Mouse (Mus musculus): ENCODE results near the gene Olfr961. TPM values are rescaled to one million over a fixed set of nuclear protein-coding genes. Genes with fewer than 3 reads are reported as not detected.

Gene Olfr961
- total RNA-seq, 1 experiment, result not detected

GRCm38 (mm10) chr9:39679280-39679679 lies 34.4 kb downstream of the Olfr961 start:
- H3K4me1 ChIP-seq (ENCODE audit: control insufficient read depth in 2 of 2, insufficient read depth in 2 of 2, low read length in 2 of 2, poor library complexity in 1 of 2), result no peaks in the 10 kb centered on the region
- in situ Hi-C loops (cut with MboI; ENCODE audit: low sequenced_read_pairs in 2 of 2, unreplicated experiment in 2 of 2), result no loop called here

More at GRCm38 (mm10) chr9:39679280-39679679, 34.4 kb downstream of the Olfr961 start:
- Histone ChIP-seq H3K9me3 (ENCODE audit: control insufficient read depth, insufficient read depth, low read depth, low read length) (no peaks in the 10 kb centered on the region), H3K4me3 (ENCODE audit: insufficient read depth in 1 of 2, low read depth in 1 of 2, low read length in 2 of 2, poor library complexity in 1 of 2, severe bottlenecking in 1 of 2) (no peak overlapping the region), H3K9ac (ENCODE audit: insufficient read depth, low read depth, low read length, poor library complexity, severe bottlenecking) (no peak overlapping the region), H3K27ac (ENCODE audit: insufficient read depth, low read depth, low read length, poor library complexity, severe bottlenecking) (no peak overlapping the region), H3K36me3 (ENCODE audit: control insufficient read depth, insufficient read depth, low read length, poor library complexity, severe bottlenecking) (no peaks in the 10 kb centered on the region)
- DNase-seq (ENCODE audit: low read depth, low spot score), result no peak
- TF ChIP-seq ZNF384 (IDR thresholded peaks at IDR 0.05; ENCODE audit: low read depth, low read length), result no peak
- no peak for TF ChIP-seq ZC3H11A (IDR thresholded peaks at IDR 0.05; ENCODE audit: borderline replicate concordance, low read depth, low read length)
- TF ChIP-seq HCFC1 (IDR thresholded peaks at IDR 0.05; ENCODE audit: borderline replicate concordance, insufficient read depth, low read length), result no peak
- TF ChIP-seq MAFK (IDR thresholded peaks at IDR 0.05; ENCODE audit: insufficient read depth, low read depth, low read length), result no peak
- no peak for TF ChIP-seq CHD2 (IDR thresholded peaks at IDR 0.05; ENCODE audit: low read depth, low read length)

Other genes with a start within 250 kb of the Olfr961 start
- gene Olfr952, start 217.9 kb upstream of the Olfr961 start, total RNA-seq (2012; rRNA removed), result not detected in 2 replicates
- gene Olfr954, start 188.4 kb upstream of the Olfr961 start, total RNA-seq (2012; rRNA removed), result not detected in 2 replicates
- not detected in 2 replicates for gene Olfr955, start 173.1 kb upstream of the Olfr961 start, total RNA-seq (2012; rRNA removed)
- not detected in 2 replicates for gene Olfr44, start 151.1 kb upstream of the Olfr961 start, total RNA-seq (2012; rRNA removed)
- not detected in 2 replicates for gene Olfr957, start 129.3 kb upstream of the Olfr961 start, total RNA-seq (2012; rRNA removed)
- not detected in 2 replicates for gene Olfr958, start 91.0 kb upstream of the Olfr961 start, total RNA-seq (2012; rRNA removed)
- gene Olfr959, start 69.5 kb upstream of the Olfr961 start, total RNA-seq (2012; rRNA removed), result not detected in 2 replicates
- 0.74 and 2.0 TPM in 2 replicates for gene AW551984, start 40.7 kb upstream of the Olfr961 start, total RNA-seq (2012; rRNA removed)
- not detected in 2 replicates for gene Olfr148, start 34.4 kb upstream of the Olfr961 start, total RNA-seq (2012; rRNA removed)
- not detected in 2 replicates for gene Olfr960, start 23.7 kb upstream of the Olfr961 start, total RNA-seq (2012; rRNA removed)
- gene Olfr963, start 22.1 kb downstream of the Olfr961 start, total RNA-seq (2012; rRNA removed), result not detected in 2 replicates
- not detected in 2 replicates for gene Olfr149, start 62.0 kb downstream of the Olfr961 start, total RNA-seq (2012; rRNA removed)
- gene Olfr965, start 66.3 kb downstream of the Olfr961 start, total RNA-seq (2012; rRNA removed), result not detected in 2 replicates
- not detected in 2 replicates for gene Olfr150, start 85.9 kb downstream of the Olfr961 start, total RNA-seq (2012; rRNA removed)
- not detected in 2 replicates for gene Olfr967, start 101.2 kb downstream of the Olfr961 start, total RNA-seq (2012; rRNA removed)
- gene Olfr968, start 138.2 kb downstream of the Olfr961 start, total RNA-seq (2012; rRNA removed), result 0.05 TPM in 1 of 2 replicates, not detected in the other
- not detected in 2 replicates for gene Olfr969, start 145.9 kb downstream of the Olfr961 start, total RNA-seq (2012; rRNA removed)
- gene Olfr970, start 163.8 kb downstream of the Olfr961 start, total RNA-seq (2012; rRNA removed), result not detected in 2 replicates
- gene Olfr971, start 191.8 kb downstream of the Olfr961 start, total RNA-seq (2012; rRNA removed), result not detected in 2 replicates
- gene Olfr972, start 221.3 kb downstream of the Olfr961 start, total RNA-seq (2012; rRNA removed), result not detected in 2 replicates